Mouse (Mus musculus): ENCODE measurements around the gene Nsmce4a. TPM values are rescaled to one million over a fixed set of nuclear protein-coding genes. Genes with fewer than 3 reads are reported as not detected.
"Not testable (repeated sequence)": the region's sequence is repeated elsewhere in the genome, so short reads cannot be mapped to it uniquely, and the experiment has no call there.

The Nsmce4a gene
- 173 and 179 TPM in 2 replicates for polyA plus RNA-seq (2015; fragmentation: Nextera tagmentation; extraction: Ambion mirVana)

DNA sequence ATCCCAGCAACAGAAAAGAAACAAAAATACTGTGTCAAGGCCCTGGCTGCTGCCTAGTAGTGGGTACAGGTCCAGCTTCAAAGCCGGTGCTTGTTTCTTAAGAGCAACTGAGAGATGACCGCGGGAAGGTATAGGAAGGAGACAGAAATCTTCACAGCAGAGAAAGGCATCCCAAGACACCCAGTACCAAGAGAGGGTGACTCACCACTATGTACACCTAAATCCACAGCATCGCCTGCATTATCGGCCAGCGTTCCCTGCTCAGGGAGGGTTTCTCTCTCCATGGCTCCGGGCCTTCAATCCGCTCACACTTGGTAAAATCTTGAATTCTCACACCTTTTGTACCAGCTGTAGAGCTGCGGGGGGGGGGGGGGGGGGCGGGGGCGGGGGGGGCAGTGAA, at the start of gene Nsmce4a:
Gene Nsmce4a, minus strand, starts transcription at position 298 of the 400 bp plus-strand sequence.
- no peak for DNase-seq (ENCODE audit: low spot score)

GRCm38 (mm10) chr7:130622359-130622758, 49.4 kb upstream of the Nsmce4a start:
- no peak for DNase-seq (ENCODE audit: low spot score)

- no peak for DNase-seq (ENCODE audit: low spot score)
Observed at GRCm38 (mm10) chr7:130621953-130622352, 49.0 kb upstream of the Nsmce4a start.

GRCm38 (mm10) chr7:130621068-130621467, 48.1 kb upstream of the Nsmce4a start:
- DNase-seq (ENCODE audit: low spot score), result no peak

- DNase-seq (ENCODE audit: low spot score), result no peak
Observed at GRCm38 (mm10) chr7:130617591-130617990, 44.7 kb upstream of the Nsmce4a start.

DNA sequence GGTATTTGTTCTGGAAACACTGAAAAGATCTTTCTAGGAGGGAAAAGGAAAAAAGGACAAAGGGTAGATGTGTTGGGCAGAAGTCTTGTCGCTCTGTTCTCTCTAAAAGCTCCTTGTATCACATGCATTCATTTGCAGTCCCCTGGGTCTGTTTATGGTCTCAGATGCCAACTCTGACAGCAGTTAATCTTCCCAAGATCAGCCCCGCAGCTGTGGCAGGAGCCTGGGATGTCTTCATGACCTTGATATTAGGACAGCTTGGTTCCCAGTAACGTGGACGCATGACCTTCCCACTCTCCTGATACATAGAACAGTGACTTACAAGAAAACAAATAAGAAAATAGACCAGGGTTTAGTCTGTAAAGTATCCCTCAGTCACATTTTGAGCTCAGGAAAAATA, 41.1 kb upstream of the Nsmce4a start:
- no peak for DNase-seq (ENCODE audit: low spot score)

GRCm38 (mm10) chr7:130606958-130607357, 34.0 kb upstream of the Nsmce4a start:
- no peak for DNase-seq (ENCODE audit: low spot score)

DNA sequence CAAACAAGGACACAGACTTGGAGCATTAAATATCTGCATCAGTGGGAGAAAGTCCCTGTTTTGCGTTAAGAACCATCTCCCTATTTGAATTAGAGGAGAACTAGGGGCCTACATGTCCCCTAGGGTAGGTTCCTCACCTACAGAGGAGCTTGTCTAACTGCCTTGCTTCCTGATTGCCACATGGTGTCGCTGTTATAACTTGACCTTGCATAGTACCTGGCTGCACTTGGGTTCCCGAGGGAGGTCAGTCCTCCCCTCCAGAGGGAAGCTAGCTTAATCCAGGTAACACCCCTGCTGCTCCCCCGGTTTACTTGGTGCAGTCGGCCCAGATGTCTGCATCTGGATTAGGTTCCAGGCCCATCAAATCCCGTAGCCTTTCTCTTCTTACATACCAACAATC, 32.2 kb upstream of the Nsmce4a start:
- peak; percentile 33 for DNase-seq (ENCODE audit: low spot score)

DNA sequence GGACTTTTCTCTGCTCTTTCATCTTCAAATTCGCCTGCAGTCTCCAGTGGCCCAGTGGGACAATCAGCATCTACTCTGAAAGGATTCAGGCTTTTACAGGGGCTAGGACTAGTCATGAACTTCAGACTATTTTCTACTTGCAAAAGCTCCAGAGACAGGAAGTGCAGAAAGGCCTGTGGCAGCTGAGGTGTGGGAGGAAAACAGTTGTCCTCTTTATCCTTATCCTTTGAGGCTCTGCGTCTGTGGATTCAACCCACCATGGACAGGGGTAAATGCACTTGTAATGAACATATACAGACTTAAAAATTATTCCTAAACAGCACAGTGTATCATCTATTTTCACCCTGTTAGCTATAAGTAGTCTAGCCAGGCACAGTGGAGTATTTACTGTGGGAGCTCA, 31.5 kb upstream of the Nsmce4a start:
- no peak for DNase-seq (ENCODE audit: low spot score)

GRCm38 (mm10) chr7:130603556-130603955, 30.6 kb upstream of the Nsmce4a start:
- no peak for DNase-seq (ENCODE audit: low spot score)

- no peak for DNase-seq (ENCODE audit: low spot score)
Observed at GRCm38 (mm10) chr7:130602804-130603203, 29.9 kb upstream of the Nsmce4a start.

DNA sequence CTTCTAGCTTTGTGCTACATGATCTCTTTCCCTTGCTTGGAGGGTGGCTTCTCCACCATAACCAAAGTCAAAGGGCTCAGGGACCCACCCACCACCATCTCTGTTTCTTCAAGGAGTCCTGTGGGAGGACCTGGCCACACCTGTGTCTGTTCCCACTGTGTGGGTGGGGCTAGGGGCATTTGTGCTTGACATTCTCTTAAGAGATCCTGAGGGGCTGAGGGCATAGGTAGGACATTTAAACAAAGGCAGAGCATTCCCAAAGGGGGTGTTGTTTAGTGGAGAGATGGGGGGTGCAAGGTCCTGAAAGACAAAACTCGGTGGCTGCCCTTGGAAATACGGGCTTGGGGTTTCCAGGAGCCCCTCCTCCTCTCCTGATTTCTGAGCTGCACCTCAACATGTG, 27.6 kb upstream of the Nsmce4a start:
- DNase-seq (ENCODE audit: low spot score), result no peak

DNA sequence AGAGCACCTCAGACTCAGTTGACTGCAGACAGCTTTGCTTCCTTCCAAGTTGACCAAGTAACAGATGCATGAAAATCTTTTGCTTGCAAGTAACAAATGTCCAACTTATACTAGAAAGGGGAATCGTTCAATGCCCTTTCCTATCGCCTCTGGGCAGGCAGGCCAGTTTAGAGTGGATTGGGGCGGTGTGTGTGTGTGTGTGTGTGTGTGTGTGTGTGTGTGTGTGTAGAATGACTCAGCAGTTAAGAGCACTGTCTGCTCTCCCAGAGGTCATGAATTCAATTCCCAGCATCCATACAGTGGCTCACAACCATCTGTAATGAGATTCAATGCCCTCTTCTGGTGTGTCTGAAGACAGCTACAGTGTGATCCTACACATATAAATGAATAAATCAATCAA, 27.2 kb upstream of the Nsmce4a start:
- no peak for DNase-seq (ENCODE audit: low spot score)

GRCm38 (mm10) chr7:130597546-130597945, 24.6 kb upstream of the Nsmce4a start:
- no peak for DNase-seq (ENCODE audit: low spot score)

- not testable (repeated sequence) for DNase-seq (ENCODE audit: low spot score)
Observed at GRCm38 (mm10) chr7:130596079-130596855, 23.3 kb upstream of the Nsmce4a start.

- not testable (repeated sequence) for DNase-seq (ENCODE audit: low spot score)
Observed at GRCm38 (mm10) chr7:130593375-130594239, 20.7 kb upstream of the Nsmce4a start.

DNA sequence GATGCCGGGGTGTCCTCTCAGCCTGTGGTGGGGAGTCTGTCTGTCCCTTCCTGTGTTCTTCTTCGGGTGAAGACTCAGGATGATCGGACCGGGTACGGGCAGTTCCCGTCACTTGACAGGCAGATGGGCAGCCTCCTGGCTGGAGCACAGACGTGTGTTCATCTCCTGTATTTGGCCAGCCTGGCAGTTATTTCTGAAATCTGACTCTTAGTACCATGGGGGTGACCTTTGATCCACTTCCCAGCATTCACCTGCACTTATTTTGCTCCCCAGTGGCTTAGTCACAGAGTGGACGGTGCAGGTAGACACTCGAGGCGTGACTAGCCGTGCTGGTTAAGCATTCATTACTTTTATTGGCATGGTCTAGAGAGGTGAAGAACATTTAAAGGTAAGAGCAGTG, 20.1 kb upstream of the Nsmce4a start:
- not testable (repeated sequence) for DNase-seq (ENCODE audit: low spot score)

DNA sequence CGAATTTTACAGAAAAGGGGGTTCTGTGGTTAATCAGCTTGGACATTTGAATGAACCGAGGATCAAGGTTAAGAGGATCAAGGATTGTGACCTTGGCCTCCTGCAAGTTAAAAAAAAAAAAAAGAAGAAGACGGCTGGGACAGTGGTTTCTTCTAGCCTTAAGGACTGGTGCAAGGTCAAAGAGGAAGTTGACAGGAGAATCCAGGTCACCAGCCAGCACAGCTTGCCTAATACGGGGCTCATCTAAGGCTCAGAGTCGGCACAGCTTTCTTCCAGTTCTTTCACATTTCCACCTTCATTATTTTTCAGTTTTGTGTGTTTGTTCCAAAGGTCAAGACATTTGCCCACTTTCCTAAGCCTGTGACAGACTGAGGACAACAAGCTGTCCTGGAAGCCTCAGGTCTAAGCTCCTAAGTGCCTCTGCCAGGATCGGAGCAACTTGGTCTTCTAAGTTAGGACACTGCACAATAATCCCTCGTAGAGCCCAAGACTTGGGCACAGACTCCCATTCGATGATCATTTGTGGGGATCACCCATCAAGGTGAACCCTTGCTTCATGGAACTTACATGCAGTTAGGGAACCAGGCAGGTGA, 18.0 kb upstream of the Nsmce4a start:
- DNase-seq (ENCODE audit: low spot score), result no peak

GRCm38 (mm10) chr7:130590081-130590828, 17.3 kb upstream of the Nsmce4a start:
- no peak for DNase-seq (ENCODE audit: low spot score)

DNA sequence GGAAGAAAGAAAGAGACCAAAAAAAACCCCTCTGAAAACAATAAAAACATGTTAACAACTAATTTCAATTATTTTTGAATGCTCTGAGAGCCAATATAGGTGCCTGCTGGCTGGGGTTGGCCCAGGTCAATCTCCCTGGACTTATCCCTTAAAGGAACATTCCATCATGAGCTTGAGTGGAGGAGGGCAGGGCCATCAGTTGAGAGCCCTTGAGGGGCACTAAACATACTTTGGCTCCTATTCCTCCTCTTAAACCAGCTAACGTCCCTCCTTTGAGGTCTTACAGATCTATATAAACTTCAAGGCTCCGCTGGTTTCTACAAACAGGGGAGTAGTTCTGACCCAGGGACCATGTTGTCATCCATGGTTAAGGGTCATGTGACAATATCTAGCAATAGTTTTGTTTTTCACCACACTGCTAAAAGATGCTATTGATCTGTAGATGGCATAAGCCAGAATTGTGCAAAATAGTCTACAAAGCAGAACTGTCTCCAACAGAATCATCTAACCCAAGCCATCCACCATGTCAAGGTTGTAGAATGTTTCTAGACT, 13.7 kb upstream of the Nsmce4a start:
- no peak for DNase-seq (ENCODE audit: low spot score)

- no peak for DNase-seq (ENCODE audit: low spot score)
Observed at GRCm38 (mm10) chr7:130578607-130579006, 5.7 kb upstream of the Nsmce4a start.

Measured in thymus, postnatal 0 days (tissue).